Mouse (Mus musculus) embryonic facial prominence, embryonic 13.5 days (tissue): ENCODE results near the gene Adrb1. TPM values are rescaled to one million over a fixed set of nuclear protein-coding genes. Genes with fewer than 3 reads are reported as not detected.
"Not testable (repeated sequence)": the region's sequence is repeated elsewhere in the genome, so short reads cannot be mapped to it uniquely, and the experiment has no call there.

ENCODE experiments used
- ATAC-seq: fragments of 200-750 bp; cut with Nextera tagmentation; 2 replicates; pipeline ENCODE4 v1.8.0; 2017; ENCODE audit warnings: low read depth; ENCODE audit not compliant: insufficient number of reproducible peaks, insufficient read depth, low FRiP score, low TSS enrichment
- H3K27ac ChIP-seq: fragments of 300-500 bp; sonication (generic); 2 replicates; pipeline ENCODE4 v1.5.1; 2015; ENCODE audit warnings: moderate library complexity, mild to moderate bottlenecking, inconsistent platforms
- H3K27me3 ChIP-seq: fragments of 300-500 bp; sonication (generic); 2 replicates; pipeline ENCODE4 v1.6.1; 2015; ENCODE audit warnings: mild to moderate bottlenecking, inconsistent platforms
- H3K36me3 ChIP-seq: fragments of 300-500 bp; sonication (generic); 2 replicates; pipeline ENCODE4 v1.6.1; 2015; ENCODE audit warnings: mild to moderate bottlenecking, inconsistent platforms
- H3K4me1 ChIP-seq: fragments of 300-500 bp; sonication (generic); 2 replicates; pipeline ENCODE4 v1.6.1; 2015; ENCODE audit warnings: inconsistent platforms
- H3K4me2 ChIP-seq: fragments of 300-500 bp; sonication (generic); 2 replicates; pipeline ENCODE4 v1.6.1; 2015; ENCODE audit warnings: moderate library complexity, mild to moderate bottlenecking, inconsistent platforms
- H3K4me3 ChIP-seq: fragments of 300-500 bp; sonication (generic); 2 replicates; pipeline ENCODE4 v1.5.1; 2015; ENCODE audit warnings: mild to moderate bottlenecking, inconsistent platforms
- H3K9ac ChIP-seq: fragments of 300-500 bp; sonication (generic); 2 replicates; pipeline ENCODE4 v1.6.1; 2015; ENCODE audit warnings: mild to moderate bottlenecking, inconsistent platforms
- H3K9me3 ChIP-seq: fragments of 300-500 bp; sonication (generic); 2 replicates; pipeline ENCODE4 v1.6.1; 2016; ENCODE audit warnings: inconsistent platforms
- WGBS: fragments of 180-500 bp; shearing (Covaris S2); methylation state at CpG from one replicate; pipeline ENCODE4 v1.1.7; 2015; ENCODE audit warnings: mixed read lengths; 5-methylcytosine and 5-hydroxymethylcytosine counted together
- polyA plus RNA-seq: library from polyadenylated mRNA; unstranded; fragments of >200 nt; fragmentation: Nextera tagmentation; extraction: Ambion mirVana; gene quantifications from 2 replicates; pipeline ENCODE4 v1.2.1, GENCODE M21; 2015

Adrb1 gene
- polyA plus RNA-seq, 1 experiment from 2014 or later, result 1.8 TPM

- Histone ChIP-seq H3K4me1 (peaks cover 40% of the 10 kb centered on the region), H3K9ac (peak overlapping the region; percentile 49), H3K36me3 (no peaks in the 10 kb centered on the region), H3K27ac (no peak overlapping the region), H3K4me3 (peak overlapping the region; percentile 31), H3K4me2 (peak overlapping the region; percentile 66), H3K27me3 (peaks cover 17% of the 10 kb centered on the region), H3K9me3 (no peaks in the 10 kb centered on the region)
- 7% methylated on average over 18 of the region's 18 CpGs for whole genome bisulfite sequencing
- ATAC-seq, result no peak
Measured at GRCm38 (mm10) chr19:56775893-56776718, 54.1 kb downstream of the Adrb1 start.

GRCm38 (mm10) chr19:56776719-56777382, 54.9 kb downstream of the Adrb1 start:
- Histone ChIP-seq H3K4me2 (peak overlapping the region; percentile 66), H3K4me3 (no peak overlapping the region; the same call in 1 of the 2 replicates), H3K9ac (no peak overlapping the region), H3K27ac (no peak overlapping the region), H3K27me3 (peaks cover 17% of the 10 kb centered on the region), H3K4me1 (peaks cover 37% of the 10 kb centered on the region), H3K9me3 (no peaks in the 10 kb centered on the region), H3K36me3 (no peaks in the 10 kb centered on the region)
- 31% methylated on average over 16 of the region's 16 CpGs for WGBS
- ATAC-seq, result no peak

- H3K27ac ChIP-seq, H3K9ac ChIP-seq, H3K4me3 ChIP-seq, H3K9me3 ChIP-seq, H3K36me3 ChIP-seq, ATAC-seq, H3K4me2 ChIP-seq: not testable (repeated sequence)
- WGBS, result 92% methylated on average over 7 of the region's 7 CpGs
- H3K27me3 ChIP-seq, result peaks cover 17% of the 10 kb centered on the region
- H3K4me1 ChIP-seq, result peaks cover 26% of the 10 kb centered on the region
Measured at GRCm38 (mm10) chr19:56778532-56778931, 56.5 kb downstream of the Adrb1 start.

Other genes starting within 250 kb of the Adrb1 start
- 23.2 and 24.6 TPM in 2 replicates for gene Dclre1a, start 174.0 kb upstream of the Adrb1 start, polyA plus RNA-seq
- 15.6 and 16.1 TPM in 2 replicates for gene Nhlrc2, start 173.9 kb upstream of the Adrb1 start, polyA plus RNA-seq
- gene Ccdc186, start 100.0 kb downstream of the Adrb1 start, polyA plus RNA-seq, result 24.8 and 27.7 TPM in 2 replicates
- gene Tdrd1, start 104.0 kb downstream of the Adrb1 start, polyA plus RNA-seq, result 1.3 and 1.5 TPM in 2 replicates
- 7.5 and 8.0 TPM in 2 replicates for gene Vwa2, start 152.1 kb downstream of the Adrb1 start, polyA plus RNA-seq